Mouse (Mus musculus) adrenal gland, adult 8-10 months (tissue): ENCODE results near the gene St3gal2. TPM values are rescaled to one million over a fixed set of nuclear protein-coding genes. Genes with fewer than 3 reads are reported as not detected.
"Not testable (repeated sequence)": the region's sequence is repeated elsewhere in the genome, so short reads cannot be mapped to it uniquely, and the experiment has no call there.

Experiments
- DNase-seq: peaks from one replicate; pipeline ENCODE4 v3.0.0; 2022
- total RNA-seq, 4 experiments: library from RNA; stranded (reverse); gene quantifications; 2 replicates each; pipeline ENCODE4 v1.2.4; 2022

Gene St3gal2
- total RNA-seq, 4 experiments from 2014 or later: 19.1 to 41.1 (median 27.7) TPM

GRCm38 (mm10) chr8:110911576-110912570 lies 7.8 kb upstream of the St3gal2 start:
- DNase-seq: no peak

- peak; percentile 37 for DNase-seq
Observed at GRCm38 (mm10) chr8:110917415-110917814, 2.3 kb upstream of the St3gal2 start.

DNA sequence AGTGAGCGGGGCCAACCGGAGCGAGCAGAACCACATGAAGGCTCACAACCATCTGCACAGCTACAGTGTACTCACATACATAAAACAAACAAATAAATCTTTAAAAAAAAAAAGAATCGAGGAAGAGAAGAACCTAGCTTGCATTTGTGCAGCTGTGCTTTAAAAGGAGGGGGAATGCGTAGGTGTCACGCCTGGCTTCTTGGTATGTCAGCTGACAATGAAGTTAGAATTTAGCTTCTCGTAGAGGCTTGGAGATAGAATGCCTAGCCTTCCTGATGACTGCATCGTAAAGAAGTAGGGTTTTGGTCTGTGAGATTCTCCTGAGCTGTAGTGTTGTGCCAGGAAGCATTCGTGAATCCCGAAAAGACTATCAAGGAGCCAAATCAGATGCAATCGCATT lies 1.7 kb upstream of the St3gal2 start:
- no peak for DNase-seq

- no peak for DNase-seq
Observed at GRCm38 (mm10) chr8:110918460-110918859, 1.3 kb upstream of the St3gal2 start.

- peak; percentile 24 for DNase-seq
Observed at GRCm38 (mm10) chr8:110920032-110920772, 480 bp downstream of the St3gal2 start.

- DNase-seq: no peak
Observed at GRCm38 (mm10) chr8:110920773-110921277, 1.1 kb downstream of the St3gal2 start.

DNA sequence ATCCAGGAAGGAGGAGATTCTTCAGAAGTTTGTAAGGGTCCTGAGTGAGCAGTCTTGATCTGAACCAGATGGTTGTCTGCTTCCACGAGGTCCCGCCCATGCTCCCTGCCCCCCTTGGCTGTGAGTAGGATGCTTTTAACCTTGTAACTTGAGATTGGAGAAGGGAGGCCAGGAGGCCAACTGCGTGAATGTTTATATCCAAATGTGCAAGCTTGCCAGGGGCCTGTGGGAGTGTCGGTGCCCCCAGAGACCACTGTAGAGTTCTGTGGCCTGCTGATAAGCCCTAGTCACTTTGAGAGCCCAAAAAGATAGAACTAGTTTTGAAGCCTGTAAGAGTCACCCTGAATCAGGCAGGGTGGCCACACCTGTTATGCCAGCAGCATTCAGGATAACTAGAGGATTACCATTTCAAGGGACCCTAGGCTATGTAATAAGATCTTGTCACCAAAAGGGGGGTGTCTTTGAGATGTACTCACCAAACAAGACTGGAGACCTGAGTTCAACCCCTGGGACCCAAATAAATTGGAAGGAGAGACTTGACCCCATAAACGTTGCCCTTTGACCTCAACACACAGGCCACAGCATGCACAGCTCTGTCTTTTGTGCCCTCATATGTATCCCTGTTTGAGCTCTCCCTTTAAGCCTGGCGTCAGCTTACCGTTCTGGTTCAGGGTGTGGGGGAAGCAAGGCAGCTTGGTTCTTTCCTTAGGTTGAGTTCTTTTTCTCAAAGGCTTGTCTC lies 1.9 kb downstream of the St3gal2 start:
- DNase-seq: no peak

GRCm38 (mm10) chr8:110925691-110926140 lies 6.0 kb downstream of the St3gal2 start:
- DNase-seq: no peak

GRCm38 (mm10) chr8:110926690-110927089 lies 7.0 kb downstream of the St3gal2 start:
- no peak for DNase-seq

- no peak for DNase-seq
Observed at GRCm38 (mm10) chr8:110928435-110928834, 8.7 kb downstream of the St3gal2 start.

DNA sequence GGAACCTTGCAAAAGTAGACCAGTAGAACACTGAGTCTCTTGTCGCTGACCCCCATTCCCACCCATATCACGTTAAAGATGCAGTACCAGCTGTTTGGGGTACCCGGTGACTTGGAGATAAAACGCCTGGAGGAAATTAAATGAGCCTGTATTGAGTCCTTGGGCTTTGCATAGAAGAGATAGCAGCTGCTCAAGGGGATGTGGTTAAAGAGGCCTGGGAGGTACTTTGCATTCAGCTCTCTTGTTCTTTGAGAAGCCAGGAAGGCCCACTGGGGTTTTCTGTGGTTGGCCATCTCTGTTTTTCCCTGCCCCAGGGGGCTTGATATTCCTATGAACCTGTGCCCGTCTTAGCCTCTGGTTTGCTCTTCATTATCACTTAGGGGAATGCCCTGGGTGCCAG lies 9.3 kb downstream of the St3gal2 start:
- no peak for DNase-seq

GRCm38 (mm10) chr8:110929672-110930071 lies 9.9 kb downstream of the St3gal2 start:
- not testable (repeated sequence) for DNase-seq

- DNase-seq: peak; percentile 43
Observed at GRCm38 (mm10) chr8:110931176-110931939, 11.6 kb downstream of the St3gal2 start.

DNA sequence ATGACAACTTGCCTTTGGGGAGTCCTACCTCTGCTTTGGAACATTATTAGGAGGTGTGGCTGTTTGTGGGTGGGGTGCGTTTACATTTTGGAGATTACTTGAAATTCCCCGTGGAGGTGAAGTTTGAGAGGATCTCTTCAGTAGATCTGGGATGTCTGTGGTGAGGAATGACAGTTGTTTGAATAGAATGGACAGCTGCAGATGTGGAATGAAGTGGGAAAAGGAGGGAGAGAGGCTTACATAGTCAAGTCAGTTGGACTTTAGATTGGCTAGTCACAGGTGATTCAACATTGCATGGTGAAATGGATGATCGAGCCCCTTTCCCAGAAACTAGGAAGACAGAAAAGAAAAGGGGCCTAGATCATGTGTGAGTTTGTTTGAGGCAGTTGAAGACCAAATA lies 12.7 kb downstream of the St3gal2 start:
- DNase-seq: no peak

DNA sequence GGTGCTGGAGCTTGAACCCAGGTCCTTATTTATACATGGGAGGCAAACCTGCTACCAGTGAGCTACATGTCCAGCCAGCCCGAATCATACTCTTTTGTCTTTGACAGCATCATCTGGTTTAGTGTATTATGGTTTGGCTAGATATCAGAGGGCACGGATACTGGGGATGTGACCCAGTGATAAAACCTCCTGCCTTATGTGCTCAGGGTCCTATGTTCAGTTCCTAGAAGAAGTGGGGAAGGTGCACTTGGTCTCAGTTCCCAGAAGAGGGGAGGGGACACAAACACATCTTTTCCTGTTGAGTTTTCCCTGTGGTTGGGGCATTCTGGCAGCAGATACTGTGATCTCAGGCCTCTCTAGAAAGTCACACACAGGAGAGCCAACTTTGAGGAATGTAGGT lies 13.6 kb downstream of the St3gal2 start:
- no peak for DNase-seq

DNA sequence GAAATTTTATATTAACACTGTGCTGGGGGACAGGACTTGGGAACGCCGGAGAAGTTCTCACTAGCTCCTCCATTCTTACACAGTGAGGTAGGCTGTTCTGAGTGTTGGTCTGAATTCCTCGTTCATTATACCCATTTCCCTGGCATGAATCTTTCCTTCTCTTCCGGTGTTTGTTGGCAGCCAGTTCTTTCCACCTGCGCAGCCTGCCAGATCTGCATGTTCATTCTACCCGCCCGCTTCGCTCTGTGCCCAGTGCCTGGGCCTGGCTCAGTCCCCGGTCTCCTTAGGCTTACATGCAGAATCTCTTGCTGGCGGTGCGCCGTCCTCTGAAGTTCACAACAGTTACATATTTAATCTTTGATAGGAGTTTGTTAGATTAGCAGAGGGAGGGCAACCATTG lies 16.5 kb downstream of the St3gal2 start:
- DNase-seq: no peak

- DNase-seq: peak; percentile 32
Observed at GRCm38 (mm10) chr8:110938882-110939589, 19.3 kb downstream of the St3gal2 start.

- no peak for DNase-seq
Observed at GRCm38 (mm10) chr8:110940682-110941452, 21.1 kb downstream of the St3gal2 start.

DNA sequence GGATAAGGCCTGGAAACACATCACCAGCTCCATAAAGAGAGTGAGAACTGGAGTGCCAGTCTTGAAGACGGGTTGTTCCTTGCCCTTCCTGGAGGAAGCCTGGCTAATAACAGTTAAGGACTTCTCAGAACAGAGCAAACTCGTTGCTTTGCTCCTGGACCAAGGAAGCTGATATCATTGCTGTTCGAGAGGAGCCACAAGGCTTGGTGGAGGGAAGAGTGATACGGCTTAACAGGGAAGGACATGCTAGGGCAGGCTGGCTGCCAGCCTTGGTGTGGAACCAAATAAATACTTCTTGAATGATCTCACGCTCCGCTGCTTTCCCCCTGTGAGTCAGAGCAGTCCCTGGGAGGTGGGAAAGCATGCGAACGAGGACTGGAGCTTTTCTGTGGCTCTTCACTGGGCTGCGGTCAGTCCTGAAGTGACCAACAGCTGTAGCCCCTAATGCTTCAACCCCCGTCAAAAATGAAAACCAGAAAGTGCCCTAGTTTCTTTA lies 21.8 kb downstream of the St3gal2 start:
- DNase-seq: peak; percentile 80
